Mouse (Mus musculus) hindbrain, postnatal 0 days (tissue): ENCODE measurements around the gene Tmem79. TPM values are rescaled to one million over a fixed set of nuclear protein-coding genes. Genes with fewer than 3 reads are reported as not detected.
"Not testable (repeated sequence)": the region's sequence is repeated elsewhere in the genome, so short reads cannot be mapped to it uniquely, and the experiment has no call there.

Experiments
- ATAC-seq: fragments of 200-750 bp; cut with Nextera tagmentation; 2 replicates; pipeline ENCODE4 v1.8.0; 2017; ENCODE audit warnings: mild to moderate bottlenecking, moderate TSS enrichment, moderate library complexity
- DNase-seq: peaks from one replicate; pipeline ENCODE4 v3.0.0-alpha.2; 2015; ENCODE audit warnings: low spot score
- H3K27ac ChIP-seq: fragments of 300-500 bp; sonication (generic); 2 replicates; pipeline ENCODE4 v1.5.1; 2014; ENCODE audit warnings: mild to moderate bottlenecking
- H3K27me3 ChIP-seq: fragments of 300-500 bp; sonication (generic); 2 replicates; pipeline ENCODE4 v1.6.1; 2014; ENCODE audit warnings: low read length, mixed read lengths; ENCODE audit not compliant: insufficient read depth
- H3K36me3 ChIP-seq: fragments of 300-500 bp; sonication (generic); 2 replicates; pipeline ENCODE4 v1.6.1; 2014; ENCODE audit warnings: low read length, mixed read lengths; ENCODE audit not compliant: insufficient read depth
- H3K4me1 ChIP-seq: fragments of 300-500 bp; sonication (generic); 2 replicates; pipeline ENCODE4 v1.6.1; 2014; ENCODE audit warnings: antibody characterized with exemption, low read length, mixed read lengths; ENCODE audit not compliant: insufficient read depth
- H3K4me2 ChIP-seq: fragments of 300-500 bp; sonication (generic); 2 replicates; pipeline ENCODE4 v1.6.1; 2014; ENCODE audit warnings: low read depth, mild to moderate bottlenecking, low read length, moderate library complexity, mixed read lengths
- H3K4me3 ChIP-seq: fragments of 300-500 bp; sonication (generic); 2 replicates; pipeline ENCODE4 v1.5.1; 2014; ENCODE audit warnings: low read length
- H3K9ac ChIP-seq: fragments of 300-500 bp; sonication (generic); replicated peaks from 2 replicates; pipeline ENCODE4 v1.6.1; 2014; ENCODE audit warnings: mild to moderate bottlenecking, low read length, moderate library complexity, mixed read lengths
- H3K9me3 ChIP-seq: fragments of 300-500 bp; sonication (generic); 2 replicates; pipeline ENCODE4 v1.6.1; 2016; ENCODE audit warnings: low read length, mixed read lengths
- CTCF ChIP-seq: IDR thresholded peaks from 2 replicates; pipeline ENCODE4 v1.5.1; 2016; ENCODE audit warnings: antibody characterized with exemption, control low read depth, low read depth
- WGBS: fragments of 180-500 bp; shearing (Covaris S2); extraction: QIAGEN DNeasy Blood & Tissue Kit; methylation state at CpG from one replicate; pipeline ENCODE4 v1.1.7; 2014; 5-methylcytosine and 5-hydroxymethylcytosine counted together
- polyA plus RNA-seq: library from polyadenylated mRNA; unstranded; fragments of >200 nt; fragmentation: Nextera tagmentation; extraction: Ambion mirVana; gene quantifications from 2 replicates; pipeline ENCODE4 v1.2.1, GENCODE M21; 2015
- total RNA-seq: library from RNA; depleted of rRNA; stranded (reverse); fragments of >200 nt; gene quantifications from 2 replicates; pipeline ENCODE4 v1.2.3, GENCODE M21; 2014; rRNA removed

Gene Tmem79
- total and polyA plus RNA-seq, 2 experiments from 2014 or later, result 0.52 to 1.1 TPM

- no peak overlapping the region for H3K4me2 ChIP-seq
- WGBS, result 44% methylated on average over 4 of the region's 4 CpGs
- no peaks in the 10 kb centered on the region for H3K9me3 ChIP-seq
- H3K4me3 ChIP-seq, result no peak overlapping the region
- no peaks in the 10 kb centered on the region for H3K27me3 ChIP-seq
- peak; percentile 46 for TF ChIP-seq CTCF
- H3K4me1 ChIP-seq, result no peaks in the 10 kb centered on the region; the same call in 1 of the 2 replicates
- no peak for DNase-seq
- no peaks in the 10 kb centered on the region for H3K36me3 ChIP-seq
- H3K9ac ChIP-seq, result no peak overlapping the region
- no peak overlapping the region for H3K27ac ChIP-seq
- ATAC-seq, result no peak
Observed at GRCm38 (mm10) chr3:88291970-88292369, 44.0 kb downstream of the Tmem79 start.

GRCm38 (mm10) chr3:88288133-88288713 lies 47.7 kb downstream of the Tmem79 start:
- not testable (repeated sequence) for H3K27me3 ChIP-seq, H3K27ac ChIP-seq, H3K36me3 ChIP-seq, H3K4me1 ChIP-seq, ATAC-seq, H3K4me2 ChIP-seq, H3K9me3 ChIP-seq, H3K9ac ChIP-seq, H3K4me3 ChIP-seq, DNase-seq
- WGBS, result 74% methylated on average over 8 of the region's 10 CpGs

DNA sequence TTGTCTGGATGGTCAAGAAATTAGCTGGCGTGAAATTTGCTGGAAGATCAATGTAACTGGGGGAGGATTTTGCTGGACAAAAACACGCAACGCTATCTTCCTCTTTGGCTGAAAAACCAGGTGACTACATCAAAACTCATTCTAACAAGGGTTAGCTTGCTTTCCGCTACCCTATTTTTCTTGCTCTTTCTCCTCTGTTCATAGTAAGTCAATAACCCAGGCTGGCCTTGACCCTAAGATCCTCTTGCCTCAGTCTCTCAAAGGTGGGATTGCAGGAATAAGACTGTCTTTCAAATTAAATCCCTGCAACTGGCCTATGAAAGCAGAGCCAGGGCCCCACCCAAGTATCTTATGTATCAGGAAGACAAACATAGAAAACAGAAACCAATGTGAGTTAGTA lies 48.8 kb downstream of the Tmem79 start, which contains the start of gene Gm38392:
TSS of gene Gm38392 (minus strand) at position 101 of the 400 bp plus-strand sequence.
- ATAC-seq, result no peak
- no peak within 1 kb of the TSS for H3K4me2 ChIP-seq

GRCm38 (mm10) chr3:88285565-88285895 lies 50.4 kb downstream of the Tmem79 start:
- not testable (repeated sequence) for H3K4me2 ChIP-seq, ATAC-seq, H3K27me3 ChIP-seq, H3K9ac ChIP-seq, H3K36me3 ChIP-seq, H3K4me3 ChIP-seq, H3K4me1 ChIP-seq, H3K27ac ChIP-seq, DNase-seq, H3K9me3 ChIP-seq
- WGBS, result no CpG with 5 or more reads among the region's 2 CpGs

More for the DNA sequence above, 48.8 kb downstream of the Tmem79 start, which contains the start of gene Gm38392:
- Histone ChIP-seq H3K36me3 (no peaks in the 10 kb centered on the region), H3K9ac (no peak within 1 kb of the TSS), H3K4me3 (no peak within 1 kb of the TSS), H3K9me3 (no peaks in the 10 kb centered on the region), H3K27me3 (no peaks in the 10 kb centered on the region), H3K27ac (no peak within 1 kb of the TSS), H3K4me1 (no peaks in the 10 kb centered on the region)
- 96% methylated on average over 4 of the region's 4 CpGs for WGBS
- no peak for TF ChIP-seq CTCF
- DNase-seq, result no peak

DNA sequence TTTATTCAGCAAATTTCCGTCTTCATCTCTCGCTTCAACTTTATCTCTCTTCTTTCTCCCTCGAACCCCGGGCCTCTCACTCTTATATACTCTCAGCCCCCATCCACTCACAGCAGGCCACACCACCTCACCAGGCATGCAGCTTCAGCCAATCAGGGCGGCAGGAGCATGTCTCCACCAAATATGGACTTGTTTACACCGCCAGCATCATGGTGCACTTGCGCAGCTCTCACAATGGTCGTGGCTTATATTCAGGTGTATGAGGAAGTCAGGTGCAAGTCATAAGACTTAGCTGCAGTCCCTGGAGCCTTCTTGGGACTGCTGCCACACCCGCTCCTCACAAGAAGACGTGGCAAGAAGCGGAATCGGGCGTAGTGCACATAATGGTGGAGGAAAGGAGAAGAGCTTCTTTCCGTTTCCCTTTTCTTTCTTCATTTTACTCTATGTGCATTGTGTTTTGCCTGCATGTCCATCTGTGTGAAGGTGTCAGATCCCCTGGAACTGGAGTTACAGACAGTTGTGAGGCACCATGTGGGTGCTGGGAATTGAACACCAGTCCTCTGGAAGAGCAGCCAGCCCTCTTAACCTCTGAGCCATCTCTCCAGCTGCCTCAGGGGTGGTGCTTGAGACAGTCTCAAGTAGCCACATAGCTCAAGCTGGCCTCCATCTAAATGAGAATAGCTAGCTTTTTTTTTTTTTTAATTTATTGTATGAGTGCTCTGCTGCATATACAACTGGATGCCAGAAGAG lies 51.0 kb downstream of the Tmem79 start:
- H3K27me3 ChIP-seq, H3K4me3 ChIP-seq, H3K27ac ChIP-seq, H3K36me3 ChIP-seq, ATAC-seq, H3K4me2 ChIP-seq, DNase-seq, H3K4me1 ChIP-seq, H3K9me3 ChIP-seq, H3K9ac ChIP-seq: not testable (repeated sequence)
- WGBS, result 97% methylated on average over 14 of the region's 14 CpGs

- H3K27me3 ChIP-seq, H3K4me3 ChIP-seq, H3K9me3 ChIP-seq, ATAC-seq, H3K27ac ChIP-seq, H3K4me1 ChIP-seq, H3K9ac ChIP-seq, DNase-seq, H3K36me3 ChIP-seq, H3K4me2 ChIP-seq: not testable (repeated sequence)
- WGBS, result 61% methylated on average over 11 of the region's 11 CpGs
Observed at GRCm38 (mm10) chr3:88281141-88281916, 54.6 kb downstream of the Tmem79 start.

- no peak for TF ChIP-seq CTCF
- 87% methylated on average over 2 of the region's 2 CpGs for WGBS
- no peaks in the 10 kb centered on the region for H3K4me1 ChIP-seq
- no peak overlapping the region for H3K4me3 ChIP-seq
- no peaks in the 10 kb centered on the region for H3K36me3 ChIP-seq
- ATAC-seq (no peak), DNase-seq (no peak)
- H3K27ac ChIP-seq, result no peak overlapping the region
- no peaks in the 10 kb centered on the region for H3K9me3 ChIP-seq
- no peaks in the 10 kb centered on the region for H3K27me3 ChIP-seq
- H3K4me2 ChIP-seq, result no peak overlapping the region
- H3K9ac ChIP-seq, result no peak overlapping the region
Observed at GRCm38 (mm10) chr3:88280035-88280434, 55.9 kb downstream of the Tmem79 start.

Other genes starting within 250 kb of the Tmem79 start
- gene Mef2d, start 193.8 kb downstream of the Tmem79 start, total RNA-seq, result 44.0 and 50.3 TPM in 2 replicates
- 13.4 and 19.2 TPM in 2 replicates for gene Mef2d, start 193.8 kb downstream of the Tmem79 start, polyA plus RNA-seq
- gene Rhbg, start 81.4 kb downstream of the Tmem79 start, total RNA-seq, result 0.94 and 1.0 TPM in 2 replicates
- gene Rhbg, start 81.4 kb downstream of the Tmem79 start, polyA plus RNA-seq, result 0.37 and 0.43 TPM in 2 replicates
- 2.1 TPM in 1 of 2 replicates, not detected in the other for gene Gm38392, start 48.9 kb downstream of the Tmem79 start, total RNA-seq
- 0.21 and 0.24 TPM in 2 replicates for gene Gm38392, start 48.9 kb downstream of the Tmem79 start, polyA plus RNA-seq
- gene Tsacc, start 39.1 kb downstream of the Tmem79 start, total RNA-seq, result not detected in 2 replicates
- gene Tsacc, start 39.1 kb downstream of the Tmem79 start, polyA plus RNA-seq, result 10.5 and 10.6 TPM in 2 replicates
- 231 and 236 TPM in 2 replicates for gene Cct3, start 39.0 kb downstream of the Tmem79 start, total RNA-seq
- 388 and 401 TPM in 2 replicates for gene Cct3, start 39.0 kb downstream of the Tmem79 start, polyA plus RNA-seq
- 54.9 and 76.9 TPM in 2 replicates for gene Glmp, start 11.1 kb downstream of the Tmem79 start, total RNA-seq
- 135 and 142 TPM in 2 replicates for gene Glmp, start 11.1 kb downstream of the Tmem79 start, polyA plus RNA-seq
- 78.8 and 98.1 TPM in 2 replicates for gene Smg5, start 112 bp upstream of the Tmem79 start, total RNA-seq
- gene Smg5, start 112 bp upstream of the Tmem79 start, polyA plus RNA-seq, result 42.9 and 43.0 TPM in 2 replicates
- 8.3 and 10.1 TPM in 2 replicates for gene Paqr6, start 28.4 kb upstream of the Tmem79 start, total RNA-seq
- 8.6 and 10.3 TPM in 2 replicates for gene Paqr6, start 28.4 kb upstream of the Tmem79 start, polyA plus RNA-seq
- not detected in 2 replicates for gene Bglap3, start 36.6 kb upstream of the Tmem79 start, total RNA-seq
- gene Bglap3, start 36.6 kb upstream of the Tmem79 start, polyA plus RNA-seq, result 0.15 TPM in 1 of 2 replicates, not detected in the other
- gene Bglap2, start 42.6 kb upstream of the Tmem79 start, total RNA-seq, result not detected in 2 replicates
- not detected in 2 replicates for gene Bglap2, start 42.6 kb upstream of the Tmem79 start, polyA plus RNA-seq
- gene Bglap, start 48.3 kb upstream of the Tmem79 start, total RNA-seq, result not detected in 2 replicates
- gene Bglap, start 48.3 kb upstream of the Tmem79 start, polyA plus RNA-seq, result not detected in 2 replicates
- 39.4 and 60.4 TPM in 2 replicates for gene Pmf1, start 74.2 kb upstream of the Tmem79 start, total RNA-seq
- gene Pmf1, start 74.2 kb upstream of the Tmem79 start, polyA plus RNA-seq, result 47.2 and 48.4 TPM in 2 replicates
- 68.3 and 68.6 TPM in 2 replicates for gene Slc25a44, start 89.0 kb upstream of the Tmem79 start, total RNA-seq
- 31.9 and 34.1 TPM in 2 replicates for gene Slc25a44, start 89.0 kb upstream of the Tmem79 start, polyA plus RNA-seq
- gene Sema4a, start 125.0 kb upstream of the Tmem79 start, total RNA-seq, result 39.4 and 45.2 TPM in 2 replicates
- 25.4 and 26.5 TPM in 2 replicates for gene Sema4a, start 125.0 kb upstream of the Tmem79 start, polyA plus RNA-seq
- gene Lmna, start 173.8 kb upstream of the Tmem79 start, total RNA-seq, result 59.7 and 60.8 TPM in 2 replicates
- gene Lmna, start 173.8 kb upstream of the Tmem79 start, polyA plus RNA-seq, result 59.1 and 61.1 TPM in 2 replicates
- gene Mex3a, start 196.2 kb upstream of the Tmem79 start, total RNA-seq, result 52.3 and 54.5 TPM in 2 replicates
- gene Mex3a, start 196.2 kb upstream of the Tmem79 start, polyA plus RNA-seq, result 13.9 and 15.3 TPM in 2 replicates
- not detected in 2 replicates for gene Rab25, start 212.2 kb upstream of the Tmem79 start, total RNA-seq
- 0.44 and 1.3 TPM in 2 replicates for gene Rab25, start 212.2 kb upstream of the Tmem79 start, polyA plus RNA-seq
- 45.1 and 59.2 TPM in 2 replicates for gene Lamtor2, start 216.9 kb upstream of the Tmem79 start, total RNA-seq
- 189 and 198 TPM in 2 replicates for gene Lamtor2, start 216.9 kb upstream of the Tmem79 start, polyA plus RNA-seq
- gene Ubqln4, start 217.6 kb upstream of the Tmem79 start, total RNA-seq, result 119 and 131 TPM in 2 replicates
- gene Ubqln4, start 217.6 kb upstream of the Tmem79 start, polyA plus RNA-seq, result 29.4 and 29.8 TPM in 2 replicates
- gene Ssr2, start 239.7 kb upstream of the Tmem79 start, total RNA-seq, result 247 and 307 TPM in 2 replicates
- gene Ssr2, start 239.7 kb upstream of the Tmem79 start, polyA plus RNA-seq, result 209 and 210 TPM in 2 replicates